Mouse (Mus musculus) spleen, adult 2 months (tissue): ENCODE data around the gene Gm16181. TPM values are rescaled to one million over a fixed set of nuclear protein-coding genes. Genes with fewer than 3 reads are reported as not detected.

ENCODE experiments used
- DNase-seq, 2 experiments: peaks; one replicate each; pipeline versions ENCODE4 v3.0.0 to v3.0.0-alpha.2; 2012 to 2021; ENCODE audit warnings: low spot score in 2 of 2, low read depth in 1 of 2
- H3K27ac ChIP-seq: fragments of 200-500 bp; 2 replicates; pipeline ENCODE4 v1.5.1; 2012; ENCODE audit warnings: low read length, inconsistent platforms; ENCODE audit not compliant: insufficient read depth
- H3K27me3 ChIP-seq: fragments of 200-500 bp; 2 replicates; pipeline ENCODE4 v1.6.1; 2012; ENCODE audit warnings: mild to moderate bottlenecking, moderate library complexity, low read length, inconsistent platforms; ENCODE audit not compliant: control insufficient read depth, insufficient read depth
- H3K36me3 ChIP-seq: fragments of 200-500 bp; 2 replicates; pipeline ENCODE4 v1.6.1; 2012; ENCODE audit warnings: mild to moderate bottlenecking, low read length, inconsistent platforms; ENCODE audit not compliant: control insufficient read depth, insufficient read depth
- H3K4me1 ChIP-seq: fragments of 200-500 bp; 2 replicates; pipeline ENCODE4 v1.6.1; 2011; ENCODE audit warnings: inconsistent platforms; ENCODE audit not compliant: control insufficient read depth, insufficient read depth, insufficient read length
- H3K4me3 ChIP-seq: fragments of 200-500 bp; 2 replicates; pipeline ENCODE4 v1.5.1; 2011; ENCODE audit warnings: mild to moderate bottlenecking, inconsistent platforms; ENCODE audit not compliant: insufficient read depth, insufficient read length; ENCODE audit errors: extremely low read depth
- CTCF ChIP-seq: fragments of 200-500 bp; IDR thresholded peaks from 2 replicates; pipeline ENCODE4 v1.5.1; 2011; ENCODE audit warnings: mild to moderate bottlenecking, inconsistent platforms; ENCODE audit not compliant: insufficient read depth, insufficient read length, insufficient replicate concordance; ENCODE audit errors: extremely low read depth
- POLR2A ChIP-seq: fragments of 200-500 bp; IDR thresholded peaks from 2 replicates; pipeline ENCODE4 v1.6.1; 2011; ENCODE audit warnings: low read depth, low read length, inconsistent platforms
- WGBS: fragments of 180-500 bp; shearing (Covaris S2); methylation state at CpG from one replicate; pipeline ENCODE4 v1.1.7; 2018; 5-methylcytosine and 5-hydroxymethylcytosine counted together
- polyA plus RNA-seq: library from polyadenylated mRNA; depleted of rRNA; stranded (reverse); fragments of >200 nt; gene quantifications from 2 replicates; pipeline ENCODE4 v1.2.3, GENCODE M21; 2012

Gene Gm16181
- polyA plus RNA-seq, 1 experiment, result 0.34 TPM

DNA sequence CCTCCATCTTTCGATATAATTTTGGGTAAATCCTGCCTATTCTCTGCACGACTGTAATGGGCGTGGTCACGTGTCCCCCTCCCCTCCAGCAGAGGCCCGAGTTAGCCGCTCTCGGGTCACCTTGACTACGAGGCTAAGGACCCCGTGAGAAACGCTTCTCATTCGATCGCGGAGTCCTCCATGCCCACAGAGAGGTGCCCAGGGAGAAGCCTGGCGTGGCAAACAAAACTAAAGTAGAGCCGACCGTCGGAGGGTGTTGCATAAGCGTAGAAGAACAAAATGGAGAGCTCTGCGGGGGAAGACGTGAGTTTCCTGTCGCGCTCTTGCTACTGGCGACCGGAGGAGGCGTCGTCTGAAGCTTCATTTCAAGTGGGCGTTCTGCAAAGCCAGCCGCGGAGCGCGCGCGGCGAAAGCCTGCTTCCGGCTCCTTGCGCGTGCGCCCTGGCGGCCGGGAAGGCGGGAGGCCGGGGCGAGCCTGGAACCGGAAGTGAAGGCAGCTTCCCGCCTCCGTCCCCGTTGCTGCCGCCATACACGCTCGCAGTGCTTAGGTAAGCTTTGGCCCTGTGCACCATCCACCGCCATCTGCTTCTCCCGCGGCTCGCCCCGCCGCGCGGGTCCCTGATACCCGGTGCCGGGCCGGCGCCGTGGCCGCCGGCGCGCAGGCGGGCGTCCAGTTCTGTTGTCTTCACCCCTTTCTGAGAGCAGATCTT is 20.8 kb downstream of the Gm16181 start, which contains the start of gene Ddx39b:
Gene Ddx39b, plus strand, starts transcription at position 442 of the 710 bp plus-strand sequence.
- Histone ChIP-seq H3K27me3 (no peaks in the 10 kb centered on the region), H3K27ac (peak within 1 kb of the TSS; percentile 100), H3K4me3 (peak within 1 kb of the TSS; percentile 87), H3K36me3 (peaks cover 22% of the 10 kb centered on the region), H3K4me1 (peaks cover 7% of the 10 kb centered on the region; the same call in 1 of the 2 replicates)
- TF ChIP-seq CTCF (no peak), POLR2A (peak; percentile 85)
- WGBS, result under 1% methylated on average over 69 of the region's 69 CpGs
- DNase-seq, result peak; percentile 94 to 95

DNA sequence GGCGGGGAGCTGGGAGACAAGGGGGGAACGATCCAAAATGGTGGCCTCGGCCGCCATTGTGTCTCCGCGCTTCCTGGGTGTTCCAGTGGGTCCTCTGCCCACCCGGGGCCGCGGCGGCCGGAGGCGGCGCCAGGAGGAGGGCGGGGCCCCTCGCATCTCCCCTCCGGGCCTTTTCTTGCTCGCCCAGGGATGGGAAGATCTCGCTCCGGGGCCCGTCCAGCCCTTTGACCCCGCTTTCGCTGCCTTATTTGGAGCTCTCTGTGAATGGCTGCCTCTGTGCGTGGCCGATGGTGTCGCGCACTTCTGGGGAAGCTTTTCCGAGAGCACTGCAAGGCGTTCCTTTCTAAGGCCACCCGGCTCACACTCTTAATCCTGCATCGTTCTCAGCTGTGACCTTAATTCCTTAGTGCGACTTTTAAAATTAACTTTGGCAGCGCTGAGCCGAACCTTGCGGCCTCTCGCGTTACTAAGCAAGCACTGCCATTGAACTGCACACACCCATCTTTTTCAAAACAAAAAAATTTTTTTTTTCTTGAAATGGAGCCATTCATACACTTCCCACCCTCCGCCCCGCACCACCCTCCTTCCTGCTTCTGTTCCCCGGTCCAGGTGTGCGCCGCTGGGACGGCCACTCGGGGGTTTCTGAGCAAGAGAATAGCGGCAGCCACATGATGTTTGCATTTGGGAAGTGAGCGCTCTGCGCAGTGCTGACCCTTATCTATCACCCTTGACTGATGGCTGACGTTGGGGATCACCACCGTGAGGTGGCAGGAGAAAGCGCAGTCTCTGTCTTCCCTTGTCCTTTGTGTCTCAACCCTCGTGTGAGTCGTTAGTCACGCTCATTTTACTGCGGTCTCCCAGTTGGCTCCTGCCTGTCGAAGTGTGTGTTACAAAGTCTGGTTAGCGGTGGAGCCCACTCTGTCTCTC is 21.6 kb downstream of the Gm16181 start:
- H3K27ac ChIP-seq, result peak overlapping the region; percentile 100
- WGBS, result under 1% methylated on average over 55 of the region's 55 CpGs
- peaks cover 29% of the 10 kb centered on the region for H3K36me3 ChIP-seq
- H3K27me3 ChIP-seq, result no peaks in the 10 kb centered on the region
- DNase-seq, result peak in 1 of 2 experiments; percentile 57
- peaks cover 6% of the 10 kb centered on the region; the same call in 1 of the 2 replicates for H3K4me1 ChIP-seq
- TF ChIP-seq CTCF, result no peak
- no peak for TF ChIP-seq POLR2A
- H3K4me3 ChIP-seq, result peak overlapping the region; percentile 87

GRCm38 (mm10) chr17:35243086-35243485 is 22.5 kb downstream of the Gm16181 start:
- 5% methylated on average over 16 of the region's 16 CpGs for WGBS
- no peak for DNase-seq

DNA sequence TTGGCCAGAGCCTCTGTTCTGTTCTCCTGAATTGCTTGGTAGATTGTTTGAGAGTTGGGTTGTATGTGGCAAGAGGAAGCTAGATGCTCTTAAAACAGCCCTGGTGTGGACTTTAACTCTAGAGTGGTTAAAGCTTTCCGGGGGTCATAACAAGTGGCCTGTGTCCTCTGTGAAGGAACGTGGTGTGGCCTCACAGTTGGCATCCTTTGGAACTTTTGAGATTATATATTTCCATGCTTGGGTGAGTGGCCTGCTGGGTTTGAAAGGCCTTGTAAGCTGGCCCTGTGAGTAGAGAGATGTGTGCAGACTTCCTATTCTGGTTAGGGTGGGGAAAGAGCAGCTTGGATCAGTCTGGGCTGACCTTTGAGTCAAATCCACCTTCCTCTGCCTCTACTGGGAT is 24.4 kb downstream of the Gm16181 start:
- no peak for DNase-seq
- H3K27me3 ChIP-seq, result no peaks in the 10 kb centered on the region
- no peak overlapping the region for H3K27ac ChIP-seq
- no peak for TF ChIP-seq POLR2A
- no peak for TF ChIP-seq CTCF
- peaks cover 6% of the 10 kb centered on the region; the same call in 1 of the 2 replicates for H3K4me1 ChIP-seq
- H3K36me3 ChIP-seq, result peaks cover 52% of the 10 kb centered on the region
- no peak overlapping the region for H3K4me3 ChIP-seq
- WGBS, result 68% methylated on average over 2 of the region's 2 CpGs

More at GRCm38 (mm10) chr17:35243086-35243485, 22.5 kb downstream of the Gm16181 start:
- Histone ChIP-seq H3K27ac (peak overlapping the region; percentile 100; the same call in 1 of the 2 replicates), H3K27me3 (no peaks in the 10 kb centered on the region), H3K4me3 (peak overlapping the region; percentile 87), H3K36me3 (peaks cover 36% of the 10 kb centered on the region), H3K4me1 (peaks cover 6% of the 10 kb centered on the region; the same call in 1 of the 2 replicates)
- TF ChIP-seq POLR2A (no peak), CTCF (peak; percentile 5; the same call in 1 of the 2 replicates)

DNA sequence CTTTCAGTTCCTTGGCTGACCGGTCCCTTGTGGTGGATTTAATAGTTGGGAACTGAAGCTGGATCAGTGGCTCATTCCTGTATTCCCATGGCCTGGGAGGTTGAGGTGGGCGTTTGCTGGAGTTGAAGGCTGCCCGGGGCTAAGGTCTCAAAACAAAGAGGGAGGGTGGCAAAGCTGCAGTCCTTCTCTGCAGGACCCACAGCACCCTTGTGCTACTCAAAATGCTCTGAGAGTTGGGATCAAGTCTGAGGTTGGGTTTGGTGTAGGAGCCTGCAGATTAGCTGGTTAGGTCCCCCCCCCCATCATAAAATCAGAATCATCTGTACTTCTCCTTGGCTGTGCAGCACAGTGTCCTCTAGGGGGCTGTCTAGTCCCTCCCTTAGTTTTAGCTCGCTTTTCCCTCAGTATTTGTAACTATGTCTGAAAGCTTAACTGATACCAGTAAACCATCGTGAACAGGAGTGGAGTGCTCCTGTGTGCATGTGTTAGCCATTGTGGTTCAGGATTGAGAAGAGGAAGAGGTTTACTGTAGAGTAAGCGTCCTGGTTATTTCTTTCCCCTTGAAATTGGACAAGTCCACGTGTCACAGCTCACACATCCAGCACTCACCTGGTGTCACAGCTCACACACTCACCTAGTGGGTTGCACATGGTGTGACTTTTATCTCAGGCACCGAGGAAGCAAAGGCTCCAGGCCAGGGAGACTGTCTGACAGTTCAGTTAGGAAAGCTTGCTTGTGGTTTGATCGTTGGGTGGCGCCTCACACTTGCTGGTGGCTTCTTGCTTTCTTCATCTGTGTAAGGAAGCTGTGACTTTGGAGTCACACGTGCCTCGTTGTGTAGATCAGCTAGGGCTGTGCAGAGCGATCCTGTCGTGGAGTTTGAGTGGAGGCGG is 25.3 kb downstream of the Gm16181 start:
- Histone ChIP-seq H3K27me3 (no peaks in the 10 kb centered on the region), H3K4me1 (peaks cover 4% of the 10 kb centered on the region; the same call in 1 of the 2 replicates), H3K36me3 (peaks cover 57% of the 10 kb centered on the region), H3K4me3 (no peak overlapping the region), H3K27ac (no peak overlapping the region)
- peak in 1 of 2 experiments; percentile 20 for DNase-seq
- no peak for TF ChIP-seq POLR2A
- TF ChIP-seq CTCF, result peak; percentile 3; the same call in 1 of the 2 replicates
- WGBS, result 62% methylated on average over 15 of the region's 15 CpGs

DNA sequence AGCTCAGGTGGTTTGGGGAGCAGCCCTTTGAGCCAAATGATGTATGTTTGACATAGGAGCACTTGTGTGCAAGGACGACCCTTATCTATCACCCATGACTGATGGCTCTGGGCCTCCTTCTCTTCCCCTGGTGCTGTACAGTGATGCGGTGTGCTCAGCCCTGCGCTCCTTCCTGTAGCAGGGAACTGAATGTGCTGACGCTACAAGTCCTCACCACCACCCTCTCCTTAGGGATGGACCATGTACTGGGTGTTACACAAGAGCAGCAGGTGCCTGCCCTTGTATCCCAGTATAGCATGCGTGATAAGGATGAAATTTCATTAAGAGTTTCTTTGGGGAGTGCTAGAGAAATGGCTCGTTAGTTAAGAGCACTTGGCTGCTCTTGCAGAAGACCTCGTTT is 26.5 kb downstream of the Gm16181 start:
- Histone ChIP-seq H3K36me3 (peaks cover 64% of the 10 kb centered on the region), H3K4me1 (peaks cover 4% of the 10 kb centered on the region; the same call in 1 of the 2 replicates), H3K4me3 (no peak overlapping the region), H3K27ac (no peak overlapping the region), H3K27me3 (no peaks in the 10 kb centered on the region)
- no peak for TF ChIP-seq CTCF
- no peak for TF ChIP-seq POLR2A
- no peak for DNase-seq
- whole genome bisulfite sequencing, result 87% methylated on average over 7 of the region's 7 CpGs
